Mouse (Mus musculus) CD4-positive helper T cell, adult 2 months (primary cell): ENCODE measurements around the gene Galm.
"Not testable (repeated sequence)": the region's sequence is repeated elsewhere in the genome, so short reads cannot be mapped to it uniquely, and the experiment has no call there.

Source experiments
- DNase-seq: peaks from one replicate; pipeline ENCODE4 v3.0.0-alpha.2; 2012; ENCODE audit warnings: low read depth, missing footprints, low spot score

Galm gene

GRCm38 (mm10) chr17:80206671-80207581 is 79.7 kb downstream of the Galm start, which contains the start of the genes Srsf7 and Ttc39d:
Gene Srsf7 (minus strand): TSS chr17:80207307.
Gene Ttc39d (plus strand): TSS chr17:80207460.
- peak; percentile 97 for DNase-seq

- not testable (repeated sequence) for DNase-seq
Measured at GRCm38 (mm10) chr17:80213998-80214397, 86.7 kb downstream of the Galm start.

GRCm38 (mm10) chr17:80220131-80220530 is 92.9 kb downstream of the Galm start:
- DNase-seq, result no peak

GRCm38 (mm10) chr17:80221202-80221601 is 93.9 kb downstream of the Galm start:
- DNase-seq, result peak; percentile 58

GRCm38 (mm10) chr17:80221890-80222628 is 94.8 kb downstream of the Galm start:
- peak; percentile 65 for DNase-seq

- no peak for DNase-seq
Measured at GRCm38 (mm10) chr17:80223829-80224228, 96.6 kb downstream of the Galm start.

GRCm38 (mm10) chr17:80224326-80225116 is 97.2 kb downstream of the Galm start, which contains the start of gene Gemin6:
Gene Gemin6 (plus strand): TSS chr17:80224441.
- peak; percentile 89 for DNase-seq

GRCm38 (mm10) chr17:80225142-80225541 is 97.9 kb downstream of the Galm start:
- not testable (repeated sequence) for DNase-seq

GRCm38 (mm10) chr17:80229396-80229795 is 102.1 kb downstream of the Galm start:
- DNase-seq, result no peak

- DNase-seq, result no peak
Measured at GRCm38 (mm10) chr17:80233844-80234243, 106.6 kb downstream of the Galm start.

GRCm38 (mm10) chr17:80234376-80234775 is 107.1 kb downstream of the Galm start:
- DNase-seq, result no peak
